Mouse (Mus musculus) heart, adult 2 months (tissue): Measurements from ENCODE around the gene Rundc1.

Experiments used
- CTCF ChIP-seq: fragments of 200-600 bp; IDR thresholded peaks from 2 replicates; pipeline ENCODE4 v1.8.1; 2022; ENCODE audit warnings: antibody characterized with exemption, mild to moderate bottlenecking, moderate library complexity
- EP300 ChIP-seq: fragments of 200-500 bp; IDR thresholded peaks from 2 replicates; pipeline ENCODE4 v1.6.1; 2011; ENCODE audit warnings: low read depth, low read length, control low read depth; ENCODE audit not compliant: insufficient read depth
- POLR2A ChIP-seq: fragments of 200-500 bp; IDR thresholded peaks from 2 replicates; pipeline ENCODE4 v1.6.1; 2011; ENCODE audit warnings: mild to moderate bottlenecking, low read depth, low read length, control low read depth; ENCODE audit not compliant: insufficient read depth

GRCm38 (mm10) chr11:101395110-101395509, 29.8 kb upstream of the Rundc1 start:
- TF ChIP-seq CTCF: peak; percentile 95
- peak; percentile 92 for TF ChIP-seq EP300
- no peak for TF ChIP-seq POLR2A
